Mouse (Mus musculus): ENCODE results near the gene Rhoa.
A peak's percentile ranks its signal among the peaks of the same experiment; 100 is the strongest.
"Not testable (repeated sequence)": the region's sequence is repeated elsewhere in the genome, so short reads cannot be mapped to it uniquely, and the experiment has no call there.

Gene Rhoa

GRCm38 (mm10) chr9:108305629-108306520 is at the start of gene Rhoa, which contains the start of gene Tcta:
Rhoa (plus strand) TSS chr9:108306129.
Tcta (minus strand) TSS chr9:108306160.
- peak; percentile 96 to 98 for DNase-seq

GRCm38 (mm10) chr9:108260526-108260925 is 45.4 kb upstream of the Rhoa start:
- no peak for DNase-seq

GRCm38 (mm10) chr9:108261865-108262264 is 44.1 kb upstream of the Rhoa start:
- no peak for DNase-seq

GRCm38 (mm10) chr9:108262494-108263049 is 43.4 kb upstream of the Rhoa start:
- no peak for DNase-seq

- DNase-seq, result peak in 1 of 2 experiments; percentile 52
Measured at GRCm38 (mm10) chr9:108263131-108263681, 42.7 kb upstream of the Rhoa start.

- DNase-seq, result peak; percentile 99 to 100
Measured at GRCm38 (mm10) chr9:108263690-108264190, 42.2 kb upstream of the Rhoa start, which contains the start of gene Dag1. Dag1 (minus strand) TSS chr9:108263958.

GRCm38 (mm10) chr9:108264191-108264921 is 41.6 kb upstream of the Rhoa start:
- peak; percentile 55 to 61 for DNase-seq

GRCm38 (mm10) chr9:108266261-108266935 is 39.5 kb upstream of the Rhoa start:
- no peak for DNase-seq

- peak in 1 of 2 experiments; percentile 12 for DNase-seq
Measured at GRCm38 (mm10) chr9:108267691-108268090, 38.2 kb upstream of the Rhoa start.

- not testable (repeated sequence) for DNase-seq
Measured at GRCm38 (mm10) chr9:108268701-108269100, 37.2 kb upstream of the Rhoa start.

- DNase-seq, result no peak
Measured at GRCm38 (mm10) chr9:108271941-108272340, 34.0 kb upstream of the Rhoa start.

- no peak for DNase-seq
Measured at GRCm38 (mm10) chr9:108272691-108273090, 33.2 kb upstream of the Rhoa start.

GRCm38 (mm10) chr9:108273485-108273884 is 32.4 kb upstream of the Rhoa start:
- DNase-seq, result no peak

- DNase-seq, result no peak
Measured at GRCm38 (mm10) chr9:108274476-108275330, 31.2 kb upstream of the Rhoa start.

GRCm38 (mm10) chr9:108275331-108275659 is 30.6 kb upstream of the Rhoa start:
- no peak for DNase-seq

GRCm38 (mm10) chr9:108278697-108279450 is 27.1 kb upstream of the Rhoa start:
- DNase-seq, result peak in 1 of 2 experiments; percentile 56

- peak; percentile 38 to 58 for DNase-seq
Measured at GRCm38 (mm10) chr9:108280071-108280828, 25.7 kb upstream of the Rhoa start.

GRCm38 (mm10) chr9:108284410-108284809 is 21.5 kb upstream of the Rhoa start:
- DNase-seq, result peak; percentile 86 to 91

- not testable (repeated sequence) for DNase-seq
Measured at GRCm38 (mm10) chr9:108287526-108288238, 18.2 kb upstream of the Rhoa start.
